In genomic region chr6:41518017-41518524, GRCm38 (mm10) we compare ENCODE assay signal across 30 mouse cellular contexts. TPM values are rescaled to one million over a fixed set of nuclear protein-coding genes. Genes with fewer than 3 reads are reported as not detected.
DNase-seq lines count a peak whose midpoint lies in the region; ATAC-seq and TF ChIP-seq lines count a peak whose summit lies in the region.
"Had no signal": no experiment of that assay in that cellular context is flagged by ENCODE, and none has a peak within 500 bp of the region (broad histone marks: within the 10 kb centered on the region; RNA-seq: fewer than 3 reads in every experiment).

No protein-coding gene starts in this region.

- H3K27ac ChIP-seq in left cerebral cortex, adult 2 months = no peak overlapping the region
- H3K27ac ChIP-seq: embryonic facial prominence, embryonic 10.5 days; forebrain, embryonic 12.5 days; heart, embryonic 13.5 days; hindbrain, embryonic 13.5 days; liver, embryonic 13.5 days; neural tube, embryonic 12.5 days; stomach, embryonic 15.5 days had no signal

- intact Hi-C loops in heart, postnatal 25 days (cut with DNase I) = no loop called here
- intact Hi-C loops in left cerebral cortex, adult 2 months (cut with DNase I) = no loop called here

- no peak overlapping the region for H3K4me3 ChIP-seq in left cerebral cortex, adult 2 months
- H3K4me3 ChIP-seq: embryonic facial prominence, embryonic 10.5 days; forebrain, embryonic 12.5 days; heart, embryonic 13.5 days; hindbrain, embryonic 13.5 days; liver, embryonic 13.5 days; neural tube, embryonic 12.5 days; stomach, embryonic 15.5 days had no signal

- ATAC-seq in frontal cortex, adult (ENCODE audit: low TSS enrichment) = peak; percentile 99
- peak; percentile 33; the same call in 1 of the 2 replicates for ATAC-seq in neutrophil, adult 5-6 weeks (ENCODE audit: extremely low read depth, insufficient number of reproducible peaks, low FRiP score, poor library complexity, severe bottlenecking)
- ATAC-seq: activated CD4-positive, CD25-positive, alpha-beta regulatory T cell, adult 4 months had no signal

- no peak for TF ChIP-seq CTCF in left cerebral cortex, adult 2 months (IDR thresholded peaks at IDR 0.05)

- DNase-seq in frontal cortex, postnatal 25 days (ENCODE audit: low spot score in 2 of 2) = no peak
- peak; percentile 70 for DNase-seq in Muller cell, postnatal 12 days (ENCODE audit: inconsistent ontology term)
- DNase-seq in gonadal fat pad, adult 2 months (ENCODE audit: low read depth) = peak; percentile 8
- DNase-seq in heart, postnatal 25 days (ENCODE audit: low spot score) = no peak
- DNase-seq in thymus, postnatal 0 days (ENCODE audit: low spot score) = no peak
- DNase-seq in left cerebral cortex, adult 2 months (ENCODE audit: extremely low spot score in 1 of 2, low spot score in 2 of 2) = no peak
- DNase-seq: adrenal gland, postnatal 14 days; cerebellum, adult 9-11 months; gastrocnemius, postnatal 10 days; heart, adult 18-20 months; heart, postnatal 14 days; kidney, adult 11 months; kidney, postnatal 4 days; liver, embryonic 13.5 days; lung, adult 2 months; thymus, adult 18-20 months had no signal

RNA-seq across cellular contexts. Expression of gene Prss2, which starts 3.5 kb away (rescaled TPM):
- polyA plus RNA-seq in gonadal fat pad, adult 2 months (2012; rRNA removed) = 1.1 and 10.5 TPM in 2 replicates
- not detected in 2 replicates for total RNA-seq in neutrophil, adult 5-6 weeks (2017)
- total RNA-seq in heart, postnatal 25 days (2021) = not detected
- polyA plus RNA-seq in thymus, postnatal 0 days (2015; fragmentation: Nextera tagmentation; extraction: Ambion mirVana) = 3.6 and 4.7 TPM in 2 replicates
- total RNA-seq in left cerebral cortex, adult 2 months (2021) = not detected
- total RNA-seq: gastrocnemius, postnatal 10 days; heart, adult 18-20 months; heart, postnatal 14 days; left cerebral cortex, postnatal 25 days; MEL had no signal
- polyA plus RNA-seq: embryonic facial prominence, embryonic 10.5 days; forebrain, embryonic 12.5 days; heart, embryonic 13.5 days; hindbrain, embryonic 13.5 days; kidney, embryonic 16.5 days; liver, embryonic 13.5 days; neural tube, embryonic 12.5 days had no signal

RNA-seq across cellular contexts. Expression of gene Prss1, which starts 59.3 kb away (rescaled TPM):
- not detected in 2 replicates for polyA plus RNA-seq in gonadal fat pad, adult 2 months (2012; rRNA removed)
- not detected in 2 replicates for total RNA-seq in neutrophil, adult 5-6 weeks (2017)
- not detected for total RNA-seq in heart, postnatal 25 days (2021)
- 0.71 and 1.2 TPM in 2 replicates for polyA plus RNA-seq in thymus, postnatal 0 days (2015; fragmentation: Nextera tagmentation; extraction: Ambion mirVana)
- total RNA-seq in left cerebral cortex, adult 2 months (2021) = not detected
- total RNA-seq: adrenal gland, postnatal 14 days; gastrocnemius, postnatal 10 days; heart, adult 18-20 months; heart, postnatal 14 days; left cerebral cortex, postnatal 25 days; MEL had no signal
- polyA plus RNA-seq: activated CD4-positive, CD25-positive, alpha-beta regulatory T cell, adult 4 months; cortical plate, adult 2 months; embryonic facial prominence, embryonic 10.5 days; forebrain, embryonic 12.5 days; heart, embryonic 13.5 days; hindbrain, embryonic 13.5 days; kidney, embryonic 16.5 days; limb, embryonic 14.5 days; liver, embryonic 13.5 days; lung, adult 2 months; neural tube, embryonic 12.5 days had no signal

Comparison
In these comparisons a context has a peak if more than half of its experiments do, and no peak if none do; other contexts are left out.
1. DNase-seq: peak in Muller cell, postnatal 12 days (single experiment) and gonadal fat pad, adult 2 months (single experiment); none in frontal cortex, postnatal 25 days (0 of 2), heart, postnatal 25 days (single experiment), thymus, postnatal 0 days (single experiment) and left cerebral cortex, adult 2 months (0 of 2).